ENCODE assay signal across 9 mouse cellular contexts in the genomic region with DNA sequence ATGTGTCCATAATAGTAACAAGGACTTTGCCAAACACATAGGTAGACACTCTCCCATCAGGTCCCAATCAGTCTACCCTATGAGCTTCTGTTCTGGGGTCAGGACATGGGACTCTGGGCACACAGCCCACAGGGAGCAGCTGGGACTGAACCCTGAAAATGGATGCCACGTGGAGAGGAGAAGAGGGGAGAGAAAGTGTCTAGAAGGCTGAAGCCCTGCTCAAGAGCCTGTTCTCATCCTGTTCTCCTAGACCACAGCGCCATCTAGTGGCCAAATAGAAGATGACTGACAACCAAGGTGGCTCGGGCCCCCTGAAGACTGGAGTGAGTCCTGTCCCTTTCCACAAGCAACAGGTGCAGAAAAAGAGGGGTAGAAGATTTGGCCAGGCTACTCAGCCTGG.
DNase-seq lines count a peak whose midpoint lies in the region; ATAC-seq and TF ChIP-seq lines count a peak whose summit lies in the region.
"Had no signal": no experiment of that assay in that cellular context is flagged by ENCODE, and none has a peak within 500 bp of the region (broad histone marks: within the 10 kb centered on the region; RNA-seq: fewer than 3 reads in every experiment).

No protein-coding gene starts in this region.

- TF ChIP-seq POLR2A in cortical plate, adult 2 months (IDR thresholded peaks at IDR 0.05; ENCODE audit: extremely low read depth, insufficient read depth, low read length): no peak

- no peaks in the 10 kb centered on the region for H3K4me1 ChIP-seq in cortical plate, adult 2 months (ENCODE audit: control insufficient read depth, insufficient read depth, low read length)
- no peaks in the 10 kb centered on the region for H3K4me1 ChIP-seq in limb, embryonic 13.5 days
- no peaks in the 10 kb centered on the region for H3K4me1 ChIP-seq in stomach, embryonic 16.5 days (ENCODE audit: control insufficient read depth, insufficient read depth, low read length)

- WGBS in limb, embryonic 13.5 days: 3% methylated on average over 3 of the region's 3 CpGs
- WGBS in stomach, embryonic 16.5 days: 3% methylated on average over 3 of the region's 3 CpGs

- H3K9ac ChIP-seq in limb, embryonic 13.5 days: no peak overlapping the region
- H3K9ac ChIP-seq in stomach, embryonic 16.5 days (ENCODE audit: low read length): no peak overlapping the region

- H3K27ac ChIP-seq in cortical plate, adult 2 months (ENCODE audit: insufficient read depth, low read length): no peak overlapping the region
- no peak overlapping the region for H3K27ac ChIP-seq in limb, embryonic 13.5 days
- H3K27ac ChIP-seq in stomach, embryonic 16.5 days (ENCODE audit: low read length): no peak overlapping the region

- 0 out of 2 replicates have a peak, but pooled peaks cover 14% of the 10 kb centered on the region for H3K27me3 ChIP-seq in limb, embryonic 13.5 days
- H3K27me3 ChIP-seq in stomach, embryonic 16.5 days (ENCODE audit: control insufficient read depth, insufficient read depth, low read length): no peaks in the 10 kb centered on the region

- no peak overlapping the region for H3K4me3 ChIP-seq in cortical plate, adult 2 months (ENCODE audit: insufficient read depth, low read length)
- no peak overlapping the region for H3K4me3 ChIP-seq in limb, embryonic 13.5 days
- no peak overlapping the region for H3K4me3 ChIP-seq in stomach, embryonic 16.5 days (replicated peaks; ENCODE audit: low read length)
- H3K4me3 ChIP-seq: erythroblast, embryonic 14.5 days had no signal

- peak; percentile 66 for DNase-seq in A20 (ENCODE audit: low read depth, low spot score)
- peak; percentile 55 to 58 for DNase-seq in adrenal gland, adult 18-20 months (ENCODE audit: low spot score in 2 of 2)
- DNase-seq in gastrocnemius, postnatal 25 days: peak; percentile 21
- peak; percentile 21 to 57 for DNase-seq in kidney, adult 8-10 months
- peak; percentile 73 for DNase-seq in naive thymus-derived CD4-positive, alpha-beta T cell, adult 2 months (ENCODE audit: low read depth)

- TF ChIP-seq CTCF in cortical plate, adult 2 months (IDR thresholded peaks at IDR 0.05; ENCODE audit: extremely low read depth, insufficient read depth, low read length): peak; percentile 91

- no peaks in the 10 kb centered on the region for H3K9me3 ChIP-seq in limb, embryonic 13.5 days
- no peaks in the 10 kb centered on the region for H3K9me3 ChIP-seq in stomach, embryonic 16.5 days (replicated peaks; ENCODE audit: control insufficient read depth, low read length)

- ATAC-seq in limb, embryonic 13.5 days (ENCODE audit: low FRiP score, low read depth): peak; percentile 35
- peak; percentile 39; the same call in 1 of the 2 replicates for ATAC-seq in stomach, embryonic 16.5 days (ENCODE audit: insufficient read depth, low FRiP score)

- no peak overlapping the region for H3K4me2 ChIP-seq in limb, embryonic 13.5 days (replicated peaks)
- H3K4me2 ChIP-seq in stomach, embryonic 16.5 days (ENCODE audit: low read depth, low read length): no peak overlapping the region

- H3K36me3 ChIP-seq in limb, embryonic 13.5 days: no peaks in the 10 kb centered on the region
- H3K36me3 ChIP-seq in stomach, embryonic 16.5 days (ENCODE audit: control insufficient read depth, insufficient read depth, low read length): no peaks in the 10 kb centered on the region

Comparison
In these comparisons a context has a peak if more than half of its experiments do, and no peak if none do; other contexts are left out.
1. DNase-seq: peak in every context shown above with its lines; median percentile 73 in naive thymus-derived CD4-positive, alpha-beta T cell, adult 2 months; 66 in A20; 56 in adrenal gland, adult 18-20 months; 39 in kidney, adult 8-10 months; 21 in gastrocnemius, postnatal 25 days.